Mouse (Mus musculus): ENCODE measurements around the gene Pkp4. TPM values are rescaled to one million over a fixed set of nuclear protein-coding genes. Genes with fewer than 3 reads are reported as not detected.

Pkp4 gene
- 10 to 100 TPM in 1 of 2 experiments, 1 to 10 TPM in 1; 5.8 to 10.9 TPM for total RNA-seq (2023)

GRCm38 (mm10) chr2:59160605-59160963 lies at the start of gene Pkp4, which contains the start of gene Ccdc148:
TSS of gene Pkp4 (plus strand) at chr2:59160850.
TSS of gene Ccdc148 (minus strand) at chr2:59160683.

Other genes with a start within 250 kb of the Pkp4 start
- under 1 TPM; 0.09 to 0.24 TPM for gene Ccdc148, start 167 bp upstream of the Pkp4 start, total RNA-seq (2023)

Measured in neutrophil, adult 59 days (primary cell).